Mouse (Mus musculus) neural tube, embryonic 12.5 days (tissue): ENCODE results near the gene Susd6. TPM values are rescaled to one million over a fixed set of nuclear protein-coding genes. Genes with fewer than 3 reads are reported as not detected.

Experiments
- polyA plus RNA-seq: library from polyadenylated mRNA; unstranded; fragments of >200 nt; fragmentation: Nextera tagmentation; extraction: Ambion mirVana; gene quantifications from 2 replicates; pipeline ENCODE4 v1.2.1, GENCODE M21; 2016

Gene Susd6
- polyA plus RNA-seq, 1 experiment from 2014 or later = 19.5 TPM

Other genes starting within 250 kb of the Susd6 start
- 28.1 and 28.3 TPM in 2 replicates for gene Slc39a9, start 146.6 kb upstream of the Susd6 start, polyA plus RNA-seq
- gene Erh, start 146.2 kb upstream of the Susd6 start, polyA plus RNA-seq = 295 and 298 TPM in 2 replicates
- 4.3 and 5.6 TPM in 2 replicates for gene Plekhd1, start 97.9 kb upstream of the Susd6 start, polyA plus RNA-seq
- 4.2 and 4.7 TPM in 2 replicates for gene Ccdc177, start 29.8 kb upstream of the Susd6 start, polyA plus RNA-seq
- gene Srsf5, start 155.0 kb downstream of the Susd6 start, polyA plus RNA-seq = 523 and 578 TPM in 2 replicates
- gene Slc10a1, start 178.2 kb downstream of the Susd6 start, polyA plus RNA-seq = 0.30 and 0.46 TPM in 2 replicates
- 14.7 and 20.7 TPM in 2 replicates for gene Smoc1, start 236.3 kb downstream of the Susd6 start, polyA plus RNA-seq